Mouse (Mus musculus): Measurements from ENCODE around the gene Dennd4a. TPM values are rescaled to one million over a fixed set of nuclear protein-coding genes. Genes with fewer than 3 reads are reported as not detected.

Gene Dennd4a
- polyA plus RNA-seq, 1 experiment = 34.6 TPM

- DNase-seq = peak in 1 of 2 experiments; percentile 15
- 52% methylated on average over 7 of the region's 7 CpGs for WGBS
- H3K27ac ChIP-seq (ENCODE audit: insufficient read depth, low read length) = no peak overlapping the region
- no peak overlapping the region for H3K4me3 ChIP-seq (replicated peaks; ENCODE audit: insufficient read depth, low read depth, low read length)
- peaks cover 13% of the 10 kb centered on the region for H3K4me1 ChIP-seq (ENCODE audit: control insufficient read depth, insufficient read depth, low read length)
- no peaks in the 10 kb centered on the region for H3K27me3 ChIP-seq (ENCODE audit: control insufficient read depth, insufficient read depth, low read length)
- TF ChIP-seq POLR2A (IDR thresholded peaks at IDR 0.05; ENCODE audit: borderline replicate concordance, insufficient read depth, low read length) = no peak
- TF ChIP-seq CTCF (IDR thresholded peaks at IDR 0.05; ENCODE audit: borderline replicate concordance, insufficient read depth, low read depth, low read length) = no peak
Measured at GRCm38 (mm10) chr9:64931751-64932610, 120.8 kb downstream of the Dennd4a start.

GRCm38 (mm10) chr9:64934015-64934754 lies 123.0 kb downstream of the Dennd4a start:
- WGBS = 49% methylated on average over 15 of the region's 15 CpGs
- DNase-seq = peak; percentile 48 to 53
- Histone ChIP-seq H3K4me3 (replicated peaks; ENCODE audit: insufficient read depth, low read depth, low read length) (no peak overlapping the region), H3K4me1 (ENCODE audit: control insufficient read depth, insufficient read depth, low read length) (peaks cover 12% of the 10 kb centered on the region), H3K27me3 (ENCODE audit: control insufficient read depth, insufficient read depth, low read length) (no peaks in the 10 kb centered on the region), H3K27ac (ENCODE audit: insufficient read depth, low read length) (no peak overlapping the region)
- TF ChIP-seq POLR2A (IDR thresholded peaks at IDR 0.05; ENCODE audit: borderline replicate concordance, insufficient read depth, low read length) (no peak), CTCF (IDR thresholded peaks at IDR 0.05; ENCODE audit: borderline replicate concordance, insufficient read depth, low read depth, low read length) (no peak)

GRCm38 (mm10) chr9:64936508-64936907 lies 125.4 kb downstream of the Dennd4a start:
- Histone ChIP-seq H3K27me3 (ENCODE audit: control insufficient read depth, insufficient read depth, low read length) (no peaks in the 10 kb centered on the region), H3K27ac (ENCODE audit: insufficient read depth, low read length) (no peak overlapping the region), H3K4me1 (ENCODE audit: control insufficient read depth, insufficient read depth, low read length) (peaks cover 12% of the 10 kb centered on the region), H3K4me3 (replicated peaks; ENCODE audit: insufficient read depth, low read depth, low read length) (no peak overlapping the region)
- TF ChIP-seq CTCF (IDR thresholded peaks at IDR 0.05; ENCODE audit: borderline replicate concordance, insufficient read depth, low read depth, low read length) = peak; percentile 64
- no peak for TF ChIP-seq POLR2A (IDR thresholded peaks at IDR 0.05; ENCODE audit: borderline replicate concordance, insufficient read depth, low read length)
- WGBS = 6% methylated on average over 6 of the region's 6 CpGs
- DNase-seq = peak; percentile 32 to 46

GRCm38 (mm10) chr9:64937491-64937890 lies 126.4 kb downstream of the Dennd4a start:
- Histone ChIP-seq H3K4me1 (ENCODE audit: control insufficient read depth, insufficient read depth, low read length) (peaks cover 8% of the 10 kb centered on the region; the same call in 1 of the 2 replicates), H3K27ac (ENCODE audit: insufficient read depth, low read length) (no peak overlapping the region), H3K27me3 (ENCODE audit: control insufficient read depth, insufficient read depth, low read length) (no peaks in the 10 kb centered on the region), H3K4me3 (replicated peaks; ENCODE audit: insufficient read depth, low read depth, low read length) (no peak overlapping the region)
- TF ChIP-seq CTCF (IDR thresholded peaks at IDR 0.05; ENCODE audit: borderline replicate concordance, insufficient read depth, low read depth, low read length) (no peak), POLR2A (IDR thresholded peaks at IDR 0.05; ENCODE audit: borderline replicate concordance, insufficient read depth, low read length) (no peak)
- no peak for DNase-seq
- WGBS = 55% methylated on average over 5 of the region's 5 CpGs

- peaks cover 8% of the 10 kb centered on the region; the same call in 1 of the 2 replicates for H3K4me1 ChIP-seq (ENCODE audit: control insufficient read depth, insufficient read depth, low read length)
- WGBS = 88% methylated on average over 5 of the region's 5 CpGs
- no peak for DNase-seq
- TF ChIP-seq CTCF (IDR thresholded peaks at IDR 0.05; ENCODE audit: borderline replicate concordance, insufficient read depth, low read depth, low read length) (no peak), POLR2A (IDR thresholded peaks at IDR 0.05; ENCODE audit: borderline replicate concordance, insufficient read depth, low read length) (no peak)
- no peak overlapping the region for H3K4me3 ChIP-seq (replicated peaks; ENCODE audit: insufficient read depth, low read depth, low read length)
- H3K27me3 ChIP-seq (ENCODE audit: control insufficient read depth, insufficient read depth, low read length) = no peaks in the 10 kb centered on the region
- no peak overlapping the region for H3K27ac ChIP-seq (ENCODE audit: insufficient read depth, low read length)
Measured at GRCm38 (mm10) chr9:64938535-64938934, 127.4 kb downstream of the Dennd4a start.

- Histone ChIP-seq H3K4me3 (replicated peaks; ENCODE audit: insufficient read depth, low read depth, low read length) (no peak overlapping the region), H3K4me1 (ENCODE audit: control insufficient read depth, insufficient read depth, low read length) (peaks cover 4% of the 10 kb centered on the region; the same call in 1 of the 2 replicates), H3K27ac (ENCODE audit: insufficient read depth, low read length) (no peak overlapping the region), H3K27me3 (ENCODE audit: control insufficient read depth, insufficient read depth, low read length) (no peaks in the 10 kb centered on the region)
- TF ChIP-seq CTCF (IDR thresholded peaks at IDR 0.05; ENCODE audit: borderline replicate concordance, insufficient read depth, low read depth, low read length) = no peak
- no peak for TF ChIP-seq POLR2A (IDR thresholded peaks at IDR 0.05; ENCODE audit: borderline replicate concordance, insufficient read depth, low read length)
- WGBS = 47% methylated on average over 4 of the region's 4 CpGs
- DNase-seq = no peak
Measured at GRCm38 (mm10) chr9:64939281-64939680, 128.1 kb downstream of the Dennd4a start.

- no peaks in the 10 kb centered on the region for H3K27me3 ChIP-seq (ENCODE audit: control insufficient read depth, insufficient read depth, low read length)
- WGBS = 82% methylated on average over 2 of the region's 2 CpGs
- TF ChIP-seq POLR2A (IDR thresholded peaks at IDR 0.05; ENCODE audit: borderline replicate concordance, insufficient read depth, low read length) (no peak), CTCF (IDR thresholded peaks at IDR 0.05; ENCODE audit: borderline replicate concordance, insufficient read depth, low read depth, low read length) (no peak)
- no peak overlapping the region for H3K27ac ChIP-seq (ENCODE audit: insufficient read depth, low read length)
- no peaks in the 10 kb centered on the region for H3K4me1 ChIP-seq (ENCODE audit: control insufficient read depth, insufficient read depth, low read length)
- DNase-seq = no peak
- H3K4me3 ChIP-seq (replicated peaks; ENCODE audit: insufficient read depth, low read depth, low read length) = no peak overlapping the region
Measured at GRCm38 (mm10) chr9:64939790-64940189, 128.7 kb downstream of the Dennd4a start.

Measured in cerebellum, adult 2 months (tissue).